Mouse (Mus musculus): ENCODE data around the gene Gm29776. TPM values are rescaled to one million over a fixed set of nuclear protein-coding genes. Genes with fewer than 3 reads are reported as not detected.

The Gm29776 gene
- total RNA-seq, 1 experiment from 2014 or later: not detected

GRCm38 (mm10) chr14:54709054-54709453 lies 10.4 kb upstream of the Gm29776 start:
- DNase-seq: no peak

- peak; percentile 52 for DNase-seq
Measured at GRCm38 (mm10) chr14:54706589-54707320, 8.1 kb upstream of the Gm29776 start.

DNA sequence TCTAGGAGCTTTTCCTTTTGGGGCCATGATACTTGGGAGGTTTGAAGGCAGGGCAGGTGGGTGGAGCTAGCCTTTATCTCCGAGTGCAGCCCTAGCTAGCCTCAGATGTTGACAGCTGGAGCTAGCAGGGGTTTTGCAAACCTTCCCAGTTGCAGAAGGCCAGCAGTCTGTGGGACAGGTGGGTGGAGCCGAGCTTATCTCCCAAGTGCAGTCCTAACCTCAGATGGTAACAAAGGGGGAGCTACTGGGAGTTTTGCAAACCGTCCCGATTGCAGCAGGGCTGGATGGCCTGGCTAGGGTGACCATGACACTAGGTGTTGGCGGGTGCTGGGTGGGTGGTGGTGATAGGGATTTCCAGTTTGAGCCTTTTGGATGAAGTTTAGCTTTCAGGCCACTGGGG lies 7.2 kb upstream of the Gm29776 start:
- peak; percentile 57 for DNase-seq

DNA sequence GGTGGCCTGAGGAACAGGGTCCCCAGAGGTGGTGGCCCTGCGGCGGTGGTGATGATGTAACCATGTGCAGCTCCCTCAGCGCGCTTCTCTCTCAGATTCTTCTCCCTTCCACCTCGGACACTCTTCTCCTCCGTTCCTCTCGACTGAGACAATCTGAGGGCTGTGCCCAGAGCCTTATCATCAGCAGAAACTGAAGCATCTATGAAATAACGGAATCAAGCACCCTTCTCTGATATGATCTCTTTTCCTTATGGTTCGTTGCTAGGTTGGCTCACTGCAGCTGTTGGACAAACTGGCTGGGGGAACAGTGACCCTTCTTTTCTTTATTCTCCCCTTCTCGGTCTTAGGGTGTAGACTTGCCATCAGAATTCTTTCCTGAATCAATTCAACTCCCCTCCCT lies 4.6 kb upstream of the Gm29776 start:
- DNase-seq: no peak

- peak; percentile 91 for DNase-seq
Measured at GRCm38 (mm10) chr14:54701298-54701697, 2.7 kb upstream of the Gm29776 start.

DNA sequence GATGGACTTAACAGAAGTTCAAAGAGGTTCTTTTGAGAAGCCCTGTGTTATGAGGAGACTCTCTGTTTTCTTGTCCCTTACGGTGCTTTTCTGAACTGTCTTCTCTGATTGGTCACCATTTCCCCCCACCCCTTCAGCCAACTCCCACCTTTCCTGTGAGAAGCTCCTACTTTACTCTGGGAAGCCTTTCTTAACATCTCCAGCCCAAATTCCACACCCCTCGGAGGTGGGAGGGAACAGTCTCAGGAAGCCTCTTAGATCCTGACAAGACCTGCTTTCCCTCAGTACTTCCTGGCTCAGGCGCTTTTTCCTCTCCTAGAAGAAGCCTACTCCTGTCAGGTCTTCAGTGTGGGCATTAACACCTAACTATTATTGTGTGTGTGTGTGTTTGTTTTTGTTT lies 953 bp upstream of the Gm29776 start:
- DNase-seq: no peak

DNA sequence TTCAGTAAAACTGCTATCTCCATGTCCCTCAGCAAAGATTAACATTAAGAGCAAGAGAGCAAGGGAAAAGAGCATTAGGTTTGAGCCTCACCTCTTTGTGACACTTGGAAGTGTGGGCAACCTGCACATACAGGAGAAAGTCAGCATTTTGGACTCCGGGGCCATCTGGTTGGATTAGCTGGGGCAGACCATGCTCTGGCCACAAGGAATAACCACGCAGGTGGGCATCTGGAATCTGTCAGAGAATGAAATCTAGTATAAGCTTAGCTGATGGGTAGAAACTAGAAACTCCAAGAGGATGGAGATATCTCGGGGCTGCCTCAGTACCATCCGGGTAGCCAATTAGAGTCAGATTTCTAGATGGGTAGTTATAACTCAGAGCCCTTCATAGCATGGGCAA lies 1.9 kb downstream of the Gm29776 start:
- no peak for DNase-seq

- no peak for DNase-seq
Measured at GRCm38 (mm10) chr14:54695042-54695441, 3.6 kb downstream of the Gm29776 start.

DNA sequence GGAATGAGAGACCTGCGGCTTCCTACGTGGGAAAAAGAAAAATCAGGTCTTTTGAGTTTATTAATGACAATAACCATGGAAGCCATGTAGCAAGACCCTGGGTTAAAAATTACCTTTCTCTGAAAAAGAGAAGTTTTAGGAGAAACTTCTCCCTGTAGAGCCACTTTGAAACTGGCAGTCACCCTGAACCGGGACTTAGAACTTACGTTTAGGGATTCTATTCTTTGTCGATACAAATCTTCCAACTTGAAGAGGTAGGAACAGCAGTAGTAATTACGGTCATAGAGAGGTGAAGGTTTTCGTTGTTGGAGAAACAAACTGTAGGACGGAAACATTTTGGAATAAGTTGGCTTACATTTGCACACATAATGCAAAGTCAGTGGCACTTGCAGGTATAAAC lies 11.4 kb downstream of the Gm29776 start:
- no peak for DNase-seq

DNA sequence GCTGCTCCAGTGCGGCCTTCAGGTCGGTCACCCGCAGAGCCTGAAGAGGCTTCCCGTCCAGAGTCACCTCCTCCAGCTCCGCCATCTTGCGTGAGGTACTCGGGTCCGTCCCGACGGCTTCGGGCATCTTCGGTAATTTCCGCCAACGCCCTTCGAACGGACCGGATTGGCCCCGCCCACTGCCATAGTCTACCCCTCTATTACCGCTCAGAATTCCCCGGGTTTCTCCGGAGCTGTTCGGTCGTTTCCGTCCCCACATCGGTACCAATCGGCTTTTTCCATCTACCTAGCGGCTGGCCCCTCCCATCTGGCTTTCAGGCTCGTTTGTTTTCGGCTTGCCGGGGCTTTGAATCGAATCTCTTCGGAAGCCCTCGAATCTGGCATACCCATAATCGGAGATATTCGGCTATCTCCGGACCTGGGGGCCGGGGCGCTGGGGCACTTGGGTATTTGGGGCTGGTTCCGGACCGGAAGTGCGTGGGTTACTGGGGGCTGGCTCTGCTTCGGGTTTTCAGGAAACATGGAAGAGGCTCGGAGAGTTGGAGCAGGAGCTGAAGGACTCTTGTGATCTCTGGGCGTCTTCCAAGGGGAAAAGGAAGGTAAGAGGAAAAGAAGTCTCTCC lies 12.0 kb downstream of the Gm29776 start, which contains the start of gene Acin1:
Gene Acin1 (minus strand): TSS at position 410 of the 622 bp plus-strand sequence.
- peak; percentile 100 for DNase-seq

- DNase-seq: peak; percentile 86
Measured at GRCm38 (mm10) chr14:54686063-54686521, 12.5 kb downstream of the Gm29776 start, which contains the start of gene 1700123O20Rik. Gene 1700123O20Rik (plus strand): TSS chr14:54686216.

GRCm38 (mm10) chr14:54685471-54685870 lies 13.2 kb downstream of the Gm29776 start:
- DNase-seq: no peak

GRCm38 (mm10) chr14:54682396-54682795 lies 16.2 kb downstream of the Gm29776 start:
- DNase-seq: no peak

GRCm38 (mm10) chr14:54678657-54679304 lies 19.9 kb downstream of the Gm29776 start:
- DNase-seq: no peak

DNA sequence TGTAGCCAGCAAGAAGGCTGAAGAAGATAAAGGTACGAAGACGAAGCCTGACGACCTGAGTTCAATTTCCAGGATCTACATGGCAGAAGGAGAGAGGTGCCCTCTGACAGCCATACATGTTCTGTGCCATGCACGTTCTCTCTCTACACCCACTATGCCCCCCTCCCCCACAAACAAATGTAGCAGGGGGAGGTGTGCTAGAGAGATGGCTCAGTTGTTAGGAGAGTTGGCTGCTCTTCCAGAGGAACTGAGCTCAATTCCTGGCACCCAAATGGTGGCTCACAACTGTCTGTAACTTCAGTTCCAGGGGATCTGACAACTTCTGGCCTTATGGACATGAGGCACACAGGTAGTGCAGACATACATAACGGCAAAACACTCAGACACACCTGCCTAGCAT lies 22.3 kb downstream of the Gm29776 start:
- no peak for DNase-seq

- DNase-seq: no peak
Measured at GRCm38 (mm10) chr14:54674317-54674716, 24.3 kb downstream of the Gm29776 start.

- DNase-seq: peak; percentile 72
Measured at GRCm38 (mm10) chr14:54669381-54669780, 29.3 kb downstream of the Gm29776 start.

GRCm38 (mm10) chr14:54664477-54665222 lies 34.0 kb downstream of the Gm29776 start:
- no peak for DNase-seq

DNA sequence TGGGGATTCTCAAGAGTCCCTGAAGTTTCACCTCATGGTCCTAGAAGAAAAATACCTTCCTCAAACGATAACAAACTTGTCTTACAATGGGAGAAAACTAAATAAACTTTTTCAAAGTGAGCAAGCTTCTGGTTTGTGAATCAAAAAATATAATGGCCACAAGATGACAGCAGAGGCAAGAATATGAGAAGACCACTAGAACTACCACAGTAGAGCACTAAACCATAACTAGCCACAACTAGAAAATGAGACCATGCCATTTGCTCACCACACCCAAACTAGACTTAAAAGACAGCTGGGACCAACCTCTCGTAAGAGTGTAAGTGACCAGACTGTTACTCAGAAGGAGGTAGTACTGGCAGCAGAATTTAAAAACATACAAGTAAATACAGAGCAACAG lies 38.6 kb downstream of the Gm29776 start:
- no peak for DNase-seq

- DNase-seq: peak; percentile 94
Measured at GRCm38 (mm10) chr14:54653496-54653895, 45.1 kb downstream of the Gm29776 start.

DNA sequence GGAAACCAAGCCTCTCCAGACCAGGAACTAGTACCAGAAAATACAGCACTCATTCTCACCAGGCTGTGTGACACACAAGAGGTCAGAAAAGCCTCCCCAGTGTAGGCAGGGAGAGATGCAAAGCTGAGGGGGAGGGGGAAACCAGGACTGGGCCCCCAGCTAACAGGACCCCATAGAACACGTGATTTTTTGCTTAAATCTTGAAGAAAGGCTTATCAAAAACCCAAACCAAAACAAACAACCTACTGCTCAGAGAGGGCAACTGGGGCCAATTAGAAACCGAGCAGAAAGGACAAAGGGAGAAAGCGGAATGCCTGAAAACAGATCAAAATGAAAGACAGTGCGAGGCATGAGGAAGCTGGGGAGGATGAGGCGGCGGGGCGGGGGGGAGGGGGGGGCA lies 45.8 kb downstream of the Gm29776 start:
- DNase-seq: no peak

GRCm38 (mm10) chr14:54651556-54651955 lies 47.1 kb downstream of the Gm29776 start:
- DNase-seq: no peak
